Mouse (Mus musculus): Measurements from ENCODE around the gene Pip5k1c. TPM values are rescaled to one million over a fixed set of nuclear protein-coding genes. Genes with fewer than 3 reads are reported as not detected.

Pip5k1c gene
- polyA plus RNA-seq, 1 experiment from 2014 or later = 70.1 TPM

- no peak within 1 kb of the TSS for H3K4me3 ChIP-seq
- no peaks in the 10 kb centered on the region for H3K9me3 ChIP-seq
- peaks cover 19% of the 10 kb centered on the region for H3K4me1 ChIP-seq
- no peak for ATAC-seq (ENCODE audit: insufficient number of reproducible peaks, insufficient read depth, low FRiP score, low TSS enrichment)
- H3K27me3 ChIP-seq = peaks cover 20% of the 10 kb centered on the region
- peaks cover 43% of the 10 kb centered on the region for H3K36me3 ChIP-seq
- H3K9ac ChIP-seq = peak within 1 kb of the TSS; percentile 27; the same call in 1 of the 2 replicates
- no peak within 1 kb of the TSS for H3K4me2 ChIP-seq (replicated peaks)
- WGBS = 14% methylated on average over 10 of the region's 10 CpGs
- peak within 1 kb of the TSS; percentile 78 for H3K27ac ChIP-seq
Measured at GRCm38 (mm10) chr10:81328386-81328785, 35.6 kb downstream of the Pip5k1c start, which contains the start of gene Tbxa2r. TSS of gene Tbxa2r (plus strand) at chr10:81328731.

GRCm38 (mm10) chr10:81329194-81329975 lies 36.6 kb downstream of the Pip5k1c start:
- Histone ChIP-seq H3K4me1 (peaks cover 19% of the 10 kb centered on the region), H3K27ac (peak overlapping the region; percentile 78), H3K27me3 (peaks cover 25% of the 10 kb centered on the region), H3K4me3 (no peak overlapping the region), H3K9ac (no peak overlapping the region; the same call in 1 of the 2 replicates), H3K9me3 (no peaks in the 10 kb centered on the region), H3K4me2 (replicated peaks) (no peak overlapping the region), H3K36me3 (peaks cover 33% of the 10 kb centered on the region)
- ATAC-seq (ENCODE audit: insufficient number of reproducible peaks, insufficient read depth, low FRiP score, low TSS enrichment) = no peak
- WGBS = 65% methylated on average over 10 of the region's 10 CpGs

GRCm38 (mm10) chr10:81330007-81330406 lies 37.2 kb downstream of the Pip5k1c start:
- Histone ChIP-seq H3K4me3 (no peak overlapping the region), H3K4me2 (replicated peaks) (no peak overlapping the region), H3K27me3 (peaks cover 29% of the 10 kb centered on the region), H3K27ac (peak overlapping the region; percentile 78), H3K9me3 (no peaks in the 10 kb centered on the region), H3K36me3 (peaks cover 26% of the 10 kb centered on the region), H3K9ac (no peak overlapping the region), H3K4me1 (peaks cover 21% of the 10 kb centered on the region)
- WGBS = 69% methylated on average over 4 of the region's 4 CpGs
- no peak for ATAC-seq (ENCODE audit: insufficient number of reproducible peaks, insufficient read depth, low FRiP score, low TSS enrichment)

GRCm38 (mm10) chr10:81332277-81332676 lies 39.5 kb downstream of the Pip5k1c start:
- Histone ChIP-seq H3K4me2 (replicated peaks) (peak overlapping the region; percentile 25; the same call in 1 of the 2 replicates), H3K9ac (no peak overlapping the region), H3K36me3 (0 out of 2 replicates have a peak, but pooled peaks cover 4% of the 10 kb centered on the region), H3K27ac (no peak overlapping the region), H3K9me3 (no peaks in the 10 kb centered on the region), H3K4me3 (0 out of 2 replicates have a peak overlapping the region, but pooled peaks have one; percentile 5), H3K4me1 (peaks cover 34% of the 10 kb centered on the region), H3K27me3 (peaks cover 38% of the 10 kb centered on the region)
- 10% methylated on average over 29 of the region's 29 CpGs for WGBS
- no peak for ATAC-seq (ENCODE audit: insufficient number of reproducible peaks, insufficient read depth, low FRiP score, low TSS enrichment)

GRCm38 (mm10) chr10:81334324-81334723 lies 41.6 kb downstream of the Pip5k1c start:
- Histone ChIP-seq H3K36me3 (no peaks in the 10 kb centered on the region), H3K4me2 (replicated peaks) (no peak overlapping the region), H3K27ac (no peak overlapping the region), H3K9ac (no peak overlapping the region; the same call in 1 of the 2 replicates), H3K4me3 (no peak overlapping the region), H3K4me1 (peaks cover 21% of the 10 kb centered on the region), H3K27me3 (peaks cover 49% of the 10 kb centered on the region), H3K9me3 (no peaks in the 10 kb centered on the region)
- ATAC-seq (ENCODE audit: insufficient number of reproducible peaks, insufficient read depth, low FRiP score, low TSS enrichment) = no peak
- WGBS = 63% methylated on average over 11 of the region's 11 CpGs

GRCm38 (mm10) chr10:81335393-81336340 lies 42.9 kb downstream of the Pip5k1c start:
- H3K9ac ChIP-seq = peak overlapping the region; percentile 36; the same call in 1 of the 2 replicates
- peaks cover 18% of the 10 kb centered on the region; the same call in 1 of the 2 replicates for H3K4me1 ChIP-seq
- 40% methylated on average over 19 of the region's 19 CpGs for WGBS
- peak overlapping the region; percentile 50 for H3K27ac ChIP-seq
- H3K27me3 ChIP-seq = peaks cover 56% of the 10 kb centered on the region
- peak overlapping the region; percentile 13; the same call in 1 of the 2 replicates for H3K4me2 ChIP-seq (replicated peaks)
- peak; percentile 47; the same call in 1 of the 2 replicates for ATAC-seq (ENCODE audit: insufficient number of reproducible peaks, insufficient read depth, low FRiP score, low TSS enrichment)
- H3K36me3 ChIP-seq = no peaks in the 10 kb centered on the region
- no peak overlapping the region for H3K4me3 ChIP-seq
- H3K9me3 ChIP-seq = no peaks in the 10 kb centered on the region

GRCm38 (mm10) chr10:81336558-81336957 lies 43.8 kb downstream of the Pip5k1c start:
- Histone ChIP-seq H3K4me2 (replicated peaks) (no peak overlapping the region), H3K36me3 (no peaks in the 10 kb centered on the region), H3K27ac (no peak overlapping the region), H3K27me3 (peaks cover 62% of the 10 kb centered on the region), H3K4me1 (peaks cover 18% of the 10 kb centered on the region; the same call in 1 of the 2 replicates), H3K4me3 (no peak overlapping the region), H3K9ac (no peak overlapping the region), H3K9me3 (no peaks in the 10 kb centered on the region)
- 95% methylated on average over 4 of the region's 4 CpGs for WGBS
- ATAC-seq (ENCODE audit: insufficient number of reproducible peaks, insufficient read depth, low FRiP score, low TSS enrichment) = no peak

GRCm38 (mm10) chr10:81340551-81341332 lies 48.0 kb downstream of the Pip5k1c start:
- no peak overlapping the region for H3K27ac ChIP-seq
- H3K4me1 ChIP-seq = peaks cover 9% of the 10 kb centered on the region; the same call in 1 of the 2 replicates
- peaks cover 7% of the 10 kb centered on the region; the same call in 1 of the 2 replicates for H3K36me3 ChIP-seq
- ATAC-seq (ENCODE audit: insufficient number of reproducible peaks, insufficient read depth, low FRiP score, low TSS enrichment) = no peak
- H3K4me3 ChIP-seq = no peak overlapping the region
- H3K9ac ChIP-seq = no peak overlapping the region
- H3K9me3 ChIP-seq = no peaks in the 10 kb centered on the region
- WGBS = 35% methylated on average over 17 of the region's 17 CpGs
- peaks cover 71% of the 10 kb centered on the region for H3K27me3 ChIP-seq
- no peak overlapping the region for H3K4me2 ChIP-seq (replicated peaks)

- no peak for ATAC-seq (ENCODE audit: insufficient number of reproducible peaks, insufficient read depth, low FRiP score, low TSS enrichment)
- Histone ChIP-seq H3K27me3 (peaks cover 73% of the 10 kb centered on the region), H3K4me3 (no peak overlapping the region), H3K4me2 (replicated peaks) (no peak overlapping the region), H3K9ac (no peak overlapping the region), H3K4me1 (peaks cover 5% of the 10 kb centered on the region), H3K27ac (no peak overlapping the region), H3K9me3 (no peaks in the 10 kb centered on the region), H3K36me3 (peaks cover 7% of the 10 kb centered on the region; the same call in 1 of the 2 replicates)
- WGBS = 29% methylated on average over 16 of the region's 16 CpGs
Measured at GRCm38 (mm10) chr10:81341333-81341949, 48.7 kb downstream of the Pip5k1c start.

- Histone ChIP-seq H3K9me3 (no peaks in the 10 kb centered on the region), H3K27me3 (peaks cover 73% of the 10 kb centered on the region), H3K4me1 (peaks cover 15% of the 10 kb centered on the region), H3K9ac (peak within 1 kb of the TSS; percentile 47), H3K4me3 (peak within 1 kb of the TSS; percentile 37), H3K4me2 (replicated peaks) (peak within 1 kb of the TSS; percentile 59), H3K27ac (no peak within 1 kb of the TSS), H3K36me3 (peaks cover 13% of the 10 kb centered on the region)
- no peak for ATAC-seq (ENCODE audit: insufficient number of reproducible peaks, insufficient read depth, low FRiP score, low TSS enrichment)
- 7% methylated on average over 55 of the region's 67 CpGs for WGBS
Measured at GRCm38 (mm10) chr10:81342686-81343505, 50.1 kb downstream of the Pip5k1c start, which contains the start of gene Gipc3. TSS of gene Gipc3 (minus strand) at chr10:81343266.
